Mouse (Mus musculus): ENCODE data around the gene Thap8. TPM values are rescaled to one million over a fixed set of nuclear protein-coding genes. Genes with fewer than 3 reads are reported as not detected.

Thap8 gene
- polyA plus RNA-seq, 1 experiment = 0.83 TPM

DNA sequence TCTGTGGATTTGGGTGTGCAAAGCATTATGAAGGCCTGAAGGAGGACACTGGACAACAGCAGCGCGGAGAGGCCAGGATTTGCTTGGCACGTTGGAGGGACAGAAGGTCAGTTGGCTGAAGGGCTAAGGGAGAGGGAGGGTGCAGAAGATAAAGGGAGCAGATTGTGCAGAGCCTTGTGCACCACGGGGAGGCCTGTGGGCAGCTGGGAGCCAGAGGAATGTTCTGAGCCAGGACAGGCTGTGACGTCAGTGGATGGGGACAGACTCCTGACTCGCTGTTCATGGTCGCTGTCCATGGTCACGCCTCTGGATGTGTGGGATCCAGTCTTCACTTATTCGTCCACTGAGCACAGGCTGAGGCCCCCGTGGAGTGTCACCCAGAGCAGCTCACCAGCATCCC lies 15.2 kb downstream of the Thap8 start:
- H3K4me3 ChIP-seq (ENCODE audit: insufficient read depth, low read depth, low read length) = no peak overlapping the region
- peaks cover 9% of the 10 kb centered on the region for H3K4me1 ChIP-seq (ENCODE audit: control insufficient read depth, insufficient read depth, insufficient read length, low read length)
- H3K27ac ChIP-seq (replicated peaks; ENCODE audit: low read depth, low read length) = peak overlapping the region; percentile 86

- no peak overlapping the region for H3K4me3 ChIP-seq (ENCODE audit: insufficient read depth, low read depth, low read length)
- no peak overlapping the region for H3K27ac ChIP-seq (replicated peaks; ENCODE audit: low read depth, low read length)
- H3K4me1 ChIP-seq (ENCODE audit: control insufficient read depth, insufficient read depth, insufficient read length, low read length) = peaks cover 9% of the 10 kb centered on the region
These were observed 16.9 kb downstream of the Thap8 start for GRCm38 (mm10) chr7:30296816-30297215.

DNA sequence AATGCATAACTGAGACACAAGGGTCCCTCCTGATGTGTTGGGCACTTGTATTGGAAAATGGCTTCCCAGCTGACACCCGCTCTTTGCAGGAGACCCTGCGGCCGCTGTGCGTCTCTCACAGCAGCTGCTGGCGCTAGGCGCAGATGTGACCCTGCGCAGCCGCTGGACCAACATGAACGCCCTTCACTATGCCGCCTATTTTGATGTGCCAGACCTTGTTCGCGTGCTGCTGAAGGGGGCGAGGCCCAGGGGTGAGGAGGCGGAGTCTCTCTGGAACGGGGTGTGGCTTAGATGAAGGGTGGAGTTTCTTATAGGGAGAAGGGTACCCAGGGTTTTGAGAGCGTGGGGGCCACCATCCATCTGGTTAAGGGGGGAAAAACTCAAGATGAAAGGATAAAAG lies 17.4 kb downstream of the Thap8 start:
- Histone ChIP-seq H3K27ac (replicated peaks; ENCODE audit: low read depth, low read length) (no peak overlapping the region), H3K4me1 (ENCODE audit: control insufficient read depth, insufficient read depth, insufficient read length, low read length) (peaks cover 9% of the 10 kb centered on the region), H3K4me3 (ENCODE audit: insufficient read depth, low read depth, low read length) (no peak overlapping the region)

DNA sequence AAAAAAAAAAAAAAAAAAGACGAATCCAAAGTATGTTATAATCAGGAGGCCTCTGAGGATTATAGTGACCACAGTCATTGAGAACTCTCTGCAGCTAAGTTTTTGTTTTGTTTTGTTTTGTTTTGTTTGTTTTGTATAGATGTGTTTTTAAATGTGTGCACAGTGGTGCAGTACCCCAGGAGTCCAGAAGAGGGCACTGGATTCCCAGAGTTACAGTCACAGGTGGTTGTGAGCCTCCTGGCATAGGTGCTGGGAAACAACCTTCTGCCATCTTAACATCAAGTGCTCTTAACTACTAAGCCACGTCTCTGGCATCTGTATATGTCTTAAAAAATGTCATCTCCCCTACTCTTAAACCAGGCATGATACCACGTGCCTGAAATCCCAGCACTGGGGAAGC lies 21.0 kb downstream of the Thap8 start:
- no peak overlapping the region for H3K4me3 ChIP-seq (ENCODE audit: insufficient read depth, low read depth, low read length)
- no peaks in the 10 kb centered on the region for H3K4me1 ChIP-seq (ENCODE audit: control insufficient read depth, insufficient read depth, insufficient read length, low read length)
- no peak overlapping the region for H3K27ac ChIP-seq (replicated peaks; ENCODE audit: low read depth, low read length)

DNA sequence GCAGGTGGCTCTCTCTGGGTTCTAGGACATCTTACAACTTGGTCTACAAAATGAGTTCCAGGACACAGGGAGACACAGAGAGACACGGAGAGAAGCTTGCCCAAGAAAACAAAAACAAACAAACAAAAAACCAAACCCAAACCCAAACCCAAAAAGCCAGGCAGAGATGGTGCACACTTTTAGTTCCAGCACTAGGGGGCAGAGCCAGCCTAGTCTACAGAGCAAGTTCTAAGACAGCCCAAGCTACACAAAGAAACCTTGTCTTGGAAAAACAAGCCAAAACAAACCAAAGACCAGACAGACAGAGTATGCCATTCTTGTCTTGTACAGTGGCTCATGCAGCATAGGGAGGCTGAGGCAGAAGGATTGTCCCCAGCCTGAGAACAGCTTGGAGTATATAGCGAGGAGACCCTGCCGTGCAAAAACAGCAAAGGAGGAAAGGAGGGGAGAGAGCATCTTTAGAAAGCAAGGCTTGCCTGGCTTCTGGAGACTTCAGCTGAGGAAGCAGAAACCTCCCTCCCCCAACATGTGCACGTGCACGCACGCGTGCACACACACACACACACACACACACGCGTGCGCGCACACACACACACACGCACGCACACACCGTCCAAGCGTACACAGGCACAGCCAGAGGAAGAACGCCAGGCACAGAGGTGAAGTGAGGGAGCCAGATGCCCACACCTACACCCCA lies 26.3 kb downstream of the Thap8 start:
- Histone ChIP-seq H3K4me1 (ENCODE audit: control insufficient read depth, insufficient read depth, insufficient read length, low read length) (peaks cover 5% of the 10 kb centered on the region), H3K4me3 (ENCODE audit: insufficient read depth, low read depth, low read length) (no peak overlapping the region), H3K27ac (replicated peaks; ENCODE audit: low read depth, low read length) (no peak overlapping the region)

GRCm38 (mm10) chr7:30308076-30309005 lies 28.4 kb downstream of the Thap8 start, which contains the start of gene Alkbh6:
Gene Alkbh6 (plus strand): TSS chr7:30308717.
- peak within 1 kb of the TSS; percentile 88 for H3K27ac ChIP-seq (replicated peaks; ENCODE audit: low read depth, low read length)
- H3K4me3 ChIP-seq (ENCODE audit: insufficient read depth, low read depth, low read length) = peak within 1 kb of the TSS; percentile 66

GRCm38 (mm10) chr7:30309395-30310129 lies 29.7 kb downstream of the Thap8 start:
- Histone ChIP-seq H3K4me3 (ENCODE audit: insufficient read depth, low read depth, low read length) (peak overlapping the region; percentile 66), H3K4me1 (ENCODE audit: control insufficient read depth, insufficient read depth, insufficient read length, low read length) (peaks cover 5% of the 10 kb centered on the region), H3K27ac (replicated peaks; ENCODE audit: low read depth, low read length) (no peak overlapping the region)

More at GRCm38 (mm10) chr7:30308076-30309005, 28.4 kb downstream of the Thap8 start, which contains the start of gene Alkbh6:
- peaks cover 5% of the 10 kb centered on the region for H3K4me1 ChIP-seq (ENCODE audit: control insufficient read depth, insufficient read depth, insufficient read length, low read length)

- H3K27ac ChIP-seq (replicated peaks; ENCODE audit: low read depth, low read length) = no peak overlapping the region
- H3K4me3 ChIP-seq (ENCODE audit: insufficient read depth, low read depth, low read length) = no peak overlapping the region
- H3K4me1 ChIP-seq (ENCODE audit: control insufficient read depth, insufficient read depth, insufficient read length, low read length) = peaks cover 5% of the 10 kb centered on the region
These were observed 30.2 kb downstream of the Thap8 start for GRCm38 (mm10) chr7:30310136-30310535.

DNA sequence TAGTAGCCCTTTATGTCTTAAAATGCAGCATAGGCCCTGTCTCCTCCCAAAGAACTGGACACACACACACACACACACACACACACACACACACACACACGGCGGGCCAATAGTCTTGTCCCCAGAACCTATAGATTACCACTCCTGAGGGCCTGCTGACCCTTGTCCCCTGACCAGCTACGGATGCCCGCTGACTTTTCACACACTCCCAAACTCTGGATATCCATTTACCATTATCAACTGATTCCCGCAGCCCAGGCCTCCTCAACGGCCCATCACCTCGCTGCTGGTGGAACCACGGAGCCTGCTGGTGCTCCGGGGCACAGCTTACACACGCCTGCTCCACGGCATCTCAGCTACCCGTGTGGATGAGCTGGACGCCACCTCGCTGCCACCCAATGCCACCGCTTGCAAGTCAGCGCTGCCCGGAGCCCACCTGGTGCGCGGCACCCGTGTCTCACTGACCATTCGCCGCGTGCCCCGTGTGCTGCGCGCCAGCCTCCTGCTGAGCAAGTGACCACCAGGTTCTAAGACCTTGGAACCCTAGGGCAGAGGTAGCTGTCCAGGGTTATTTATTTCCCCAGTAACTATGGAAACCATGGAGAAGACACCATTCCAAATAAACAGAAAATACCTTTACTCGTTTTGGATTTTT lies 33.9 kb downstream of the Thap8 start:
- no peak overlapping the region for H3K4me3 ChIP-seq (ENCODE audit: insufficient read depth, low read depth, low read length)
- H3K4me1 ChIP-seq (ENCODE audit: control insufficient read depth, insufficient read depth, insufficient read length, low read length) = peaks cover 5% of the 10 kb centered on the region
- no peak overlapping the region for H3K27ac ChIP-seq (replicated peaks; ENCODE audit: low read depth, low read length)

- Histone ChIP-seq H3K4me3 (ENCODE audit: insufficient read depth, low read depth, low read length) (no peak within 1 kb of the TSS), H3K27ac (replicated peaks; ENCODE audit: low read depth, low read length) (no peak within 1 kb of the TSS), H3K4me1 (ENCODE audit: control insufficient read depth, insufficient read depth, insufficient read length, low read length) (no peaks in the 10 kb centered on the region)
These were observed 34.8 kb downstream of the Thap8 start, which contains the start of gene Syne4 for GRCm38 (mm10) chr7:30314721-30315155. Gene Syne4 (plus strand): TSS chr7:30314807.

- Histone ChIP-seq H3K4me3 (ENCODE audit: insufficient read depth, low read depth, low read length) (no peak overlapping the region), H3K4me1 (ENCODE audit: control insufficient read depth, insufficient read depth, insufficient read length, low read length) (no peaks in the 10 kb centered on the region)
These were observed 36.0 kb downstream of the Thap8 start for GRCm38 (mm10) chr7:30315559-30316529.

GRCm38 (mm10) chr7:30318142-30318541 lies 38.2 kb downstream of the Thap8 start:
- no peak overlapping the region for H3K4me3 ChIP-seq (ENCODE audit: insufficient read depth, low read depth, low read length)
- H3K4me1 ChIP-seq (ENCODE audit: control insufficient read depth, insufficient read depth, insufficient read length, low read length) = no peaks in the 10 kb centered on the region
- H3K27ac ChIP-seq (replicated peaks; ENCODE audit: low read depth, low read length) = no peak overlapping the region

More at GRCm38 (mm10) chr7:30315559-30316529, 36.0 kb downstream of the Thap8 start:
- H3K27ac ChIP-seq (replicated peaks; ENCODE audit: low read depth, low read length) = no peak overlapping the region

DNA sequence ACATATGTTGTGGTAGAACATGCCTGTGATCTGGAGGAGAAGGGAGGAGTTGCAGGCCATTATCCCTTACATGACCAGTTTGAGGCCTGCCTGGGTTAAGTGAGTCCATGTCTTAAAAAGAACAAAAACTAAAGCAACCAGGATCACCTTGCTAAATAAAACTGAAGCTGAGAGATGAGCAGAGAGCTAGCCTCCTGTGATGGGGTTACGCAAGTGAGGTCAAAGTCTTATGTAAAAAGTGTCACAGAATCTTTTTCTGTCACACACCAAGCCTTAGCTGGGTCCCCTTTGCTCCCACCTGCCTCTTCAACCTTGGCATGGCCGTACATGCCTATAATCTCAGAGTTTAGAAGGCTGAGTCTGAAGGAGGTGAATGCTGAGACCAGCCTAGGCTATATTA lies 41.1 kb downstream of the Thap8 start:
- Histone ChIP-seq H3K4me1 (ENCODE audit: control insufficient read depth, insufficient read depth, insufficient read length, low read length) (no peaks in the 10 kb centered on the region), H3K4me3 (ENCODE audit: insufficient read depth, low read depth, low read length) (0 out of 2 replicates have a peak overlapping the region, but pooled peaks have one; percentile 73), H3K27ac (replicated peaks; ENCODE audit: low read depth, low read length) (no peak overlapping the region)

Measured in brown adipose tissue, adult 24 weeks (tissue).